ENCODE assay signal across 7 mouse cellular contexts in genomic region chr3:95928261-95928657, GRCm38 (mm10). TPM values are rescaled to one million over a fixed set of nuclear protein-coding genes. Genes with fewer than 3 reads are reported as not detected.
A peak's percentile ranks its signal among the peaks of the same experiment; 100 is the strongest.
DNase-seq lines count a peak whose midpoint lies in the region; ATAC-seq and TF ChIP-seq lines count a peak whose summit lies in the region.

No protein-coding gene starts in this region.

- peak overlapping the region; percentile 58 for H3K9ac ChIP-seq in forebrain, embryonic 12.5 days
- peak overlapping the region; percentile 68; the same call in 1 of the 2 replicates for H3K9ac ChIP-seq in limb, embryonic 12.5 days (replicated peaks)
- peak overlapping the region; percentile 36; the same call in 1 of the 2 replicates for H3K9ac ChIP-seq in stomach, embryonic 14.5 days (replicated peaks; ENCODE audit: low read depth, low read length)

- peak overlapping the region; percentile 59 for H3K4me2 ChIP-seq in forebrain, embryonic 12.5 days
- H3K4me2 ChIP-seq in limb, embryonic 12.5 days: peak overlapping the region; percentile 72
- H3K4me2 ChIP-seq in stomach, embryonic 14.5 days (replicated peaks; ENCODE audit: low read depth, low read length): peak overlapping the region; percentile 56

- H3K4me3 ChIP-seq in spleen, adult 2 months (ENCODE audit: extremely low read depth, insufficient read depth, insufficient read length): peak overlapping the region; percentile 56; the same call in 1 of the 2 replicates
- H3K4me3 ChIP-seq in forebrain, embryonic 12.5 days (replicated peaks): peak overlapping the region; percentile 85
- H3K4me3 ChIP-seq in limb, embryonic 12.5 days (replicated peaks): peak overlapping the region; percentile 95
- H3K4me3 ChIP-seq in stomach, embryonic 14.5 days (ENCODE audit: low read depth, low read length): peak overlapping the region; percentile 74

- H3K9me3 ChIP-seq in forebrain, embryonic 12.5 days: no peaks in the 10 kb centered on the region
- no peaks in the 10 kb centered on the region for H3K9me3 ChIP-seq in limb, embryonic 12.5 days
- no peaks in the 10 kb centered on the region for H3K9me3 ChIP-seq in stomach, embryonic 14.5 days (ENCODE audit: control insufficient read depth, low read depth, low read length)

- ATAC-seq in forebrain, embryonic 12.5 days (ENCODE audit: low FRiP score): no peak
- ATAC-seq in limb, embryonic 12.5 days (ENCODE audit: insufficient number of reproducible peaks, insufficient read depth, low FRiP score, low TSS enrichment, low read depth): no peak
- no peak for ATAC-seq in stomach, embryonic 14.5 days (ENCODE audit: insufficient number of reproducible peaks, insufficient read depth, low FRiP score, low read depth)

- H3K27me3 ChIP-seq in spleen, adult 2 months (ENCODE audit: control insufficient read depth, insufficient read depth, low read length): no peaks in the 10 kb centered on the region
- H3K27me3 ChIP-seq in forebrain, embryonic 12.5 days: no peaks in the 10 kb centered on the region
- H3K27me3 ChIP-seq in limb, embryonic 12.5 days: no peaks in the 10 kb centered on the region
- H3K27me3 ChIP-seq in stomach, embryonic 14.5 days (ENCODE audit: control insufficient read depth, insufficient read depth, low read length): no peaks in the 10 kb centered on the region

- H3K36me3 ChIP-seq in spleen, adult 2 months (ENCODE audit: control insufficient read depth, insufficient read depth, low read length): no peaks in the 10 kb centered on the region
- H3K36me3 ChIP-seq in forebrain, embryonic 12.5 days (replicated peaks): peaks cover 2% of the 10 kb centered on the region; the same call in 1 of the 2 replicates
- peaks cover 9% of the 10 kb centered on the region for H3K36me3 ChIP-seq in limb, embryonic 12.5 days
- H3K36me3 ChIP-seq in stomach, embryonic 14.5 days (ENCODE audit: control insufficient read depth, insufficient read depth, low read length): no peaks in the 10 kb centered on the region

- H3K27ac ChIP-seq in spleen, adult 2 months (ENCODE audit: insufficient read depth, low read length): peak overlapping the region; percentile 4; the same call in 1 of the 2 replicates
- peak overlapping the region; percentile 91 for H3K27ac ChIP-seq in forebrain, embryonic 12.5 days
- H3K27ac ChIP-seq in limb, embryonic 12.5 days: peak overlapping the region; percentile 96
- peak overlapping the region; percentile 93 for H3K27ac ChIP-seq in stomach, embryonic 14.5 days (ENCODE audit: low read length)

- H3K4me1 ChIP-seq in spleen, adult 2 months (ENCODE audit: control insufficient read depth, insufficient read depth, insufficient read length): no peaks in the 10 kb centered on the region
- peaks cover 24% of the 10 kb centered on the region for H3K4me1 ChIP-seq in forebrain, embryonic 12.5 days
- peaks cover 18% of the 10 kb centered on the region for H3K4me1 ChIP-seq in limb, embryonic 12.5 days (replicated peaks)
- H3K4me1 ChIP-seq in stomach, embryonic 14.5 days (ENCODE audit: control insufficient read depth, insufficient read depth, low read length): 0 out of 2 replicates have a peak, but pooled peaks cover 3% of the 10 kb centered on the region

- no peak for TF ChIP-seq POLR2A in spleen, adult 2 months (IDR thresholded peaks at IDR 0.05; ENCODE audit: low read depth, low read length)

- DNase-seq in spleen, adult 2 months (ENCODE audit: low read depth in 1 of 2, low spot score in 2 of 2): no peak
- DNase-seq in spleen, adult 12 weeks (ENCODE audit: low spot score): no peak
- DNase-seq in urinary bladder, postnatal 10 days (ENCODE audit: low spot score): no peak
- no peak for DNase-seq in left cerebral cortex, adult 9 months (ENCODE audit: low spot score in 2 of 2)

- WGBS in spleen, adult 2 months: 41% methylated on average over 6 of the region's 6 CpGs
- WGBS in forebrain, embryonic 12.5 days: 79% methylated on average over 6 of the region's 6 CpGs
- WGBS in limb, embryonic 12.5 days: 70% methylated on average over 6 of the region's 6 CpGs
- 54% methylated on average over 6 of the region's 6 CpGs for WGBS in stomach, embryonic 14.5 days

- no peak for TF ChIP-seq CTCF in spleen, adult 2 months (IDR thresholded peaks at IDR 0.05; ENCODE audit: extremely low read depth, insufficient read depth, insufficient read length, insufficient replicate concordance)

RNA-seq across cellular contexts. Expression of gene Anp32e, which starts 0.8 kb away (rescaled TPM):
- 12.7 and 21.2 TPM in 2 replicates for polyA plus RNA-seq in spleen, adult 2 months (2012; rRNA removed)
- polyA plus RNA-seq in forebrain, embryonic 12.5 days (2016; fragmentation: Nextera tagmentation; extraction: Ambion mirVana): 405 and 446 TPM in 2 replicates
- 304 and 327 TPM in 2 replicates for polyA plus RNA-seq in limb, embryonic 12.5 days (2016; fragmentation: Nextera tagmentation; extraction: Ambion mirVana)
- polyA plus RNA-seq in stomach, embryonic 14.5 days (2014; fragmentation: Nextera tagmentation; extraction: Ambion mirVana): 54.2 and 61.7 TPM in 2 replicates

RNA-seq across cellular contexts. Expression of gene Car14, which starts 23.8 kb away (rescaled TPM):
- polyA plus RNA-seq in spleen, adult 2 months (2012; rRNA removed): 0.50 TPM in 1 of 2 replicates, not detected in the other
- 26.3 and 32.1 TPM in 2 replicates for polyA plus RNA-seq in forebrain, embryonic 12.5 days (2016; fragmentation: Nextera tagmentation; extraction: Ambion mirVana)
- polyA plus RNA-seq in limb, embryonic 12.5 days (2016; fragmentation: Nextera tagmentation; extraction: Ambion mirVana): 74.2 and 78.4 TPM in 2 replicates
- polyA plus RNA-seq in stomach, embryonic 14.5 days (2014; fragmentation: Nextera tagmentation; extraction: Ambion mirVana): 2.9 and 3.3 TPM in 2 replicates

RNA-seq across cellular contexts. Expression of gene Aph1a, which starts 34.5 kb away (rescaled TPM):
- 100 and 174 TPM in 2 replicates for polyA plus RNA-seq in spleen, adult 2 months (2012; rRNA removed)
- 32.2 and 37.5 TPM in 2 replicates for polyA plus RNA-seq in forebrain, embryonic 12.5 days (2016; fragmentation: Nextera tagmentation; extraction: Ambion mirVana)
- 29.0 and 31.5 TPM in 2 replicates for polyA plus RNA-seq in limb, embryonic 12.5 days (2016; fragmentation: Nextera tagmentation; extraction: Ambion mirVana)
- 32.7 and 40.2 TPM in 2 replicates for polyA plus RNA-seq in stomach, embryonic 14.5 days (2014; fragmentation: Nextera tagmentation; extraction: Ambion mirVana)

RNA-seq across cellular contexts. Expression of gene BC028528, which starts 36.5 kb away (rescaled TPM):
- 11.5 and 12.7 TPM in 2 replicates for polyA plus RNA-seq in spleen, adult 2 months (2012; rRNA removed)
- polyA plus RNA-seq in forebrain, embryonic 12.5 days (2016; fragmentation: Nextera tagmentation; extraction: Ambion mirVana): 8.4 and 10.1 TPM in 2 replicates
- polyA plus RNA-seq in limb, embryonic 12.5 days (2016; fragmentation: Nextera tagmentation; extraction: Ambion mirVana): 11.1 and 11.6 TPM in 2 replicates
- 26.7 and 28.0 TPM in 2 replicates for polyA plus RNA-seq in stomach, embryonic 14.5 days (2014; fragmentation: Nextera tagmentation; extraction: Ambion mirVana)

RNA-seq across cellular contexts. Expression of gene Ciart, which starts 46.2 kb away (rescaled TPM):
- 3.3 and 3.8 TPM in 2 replicates for polyA plus RNA-seq in spleen, adult 2 months (2012; rRNA removed)
- 4.1 and 4.9 TPM in 2 replicates for polyA plus RNA-seq in forebrain, embryonic 12.5 days (2016; fragmentation: Nextera tagmentation; extraction: Ambion mirVana)
- 8.5 and 10.2 TPM in 2 replicates for polyA plus RNA-seq in limb, embryonic 12.5 days (2016; fragmentation: Nextera tagmentation; extraction: Ambion mirVana)
- polyA plus RNA-seq in stomach, embryonic 14.5 days (2014; fragmentation: Nextera tagmentation; extraction: Ambion mirVana): 5.3 and 5.6 TPM in 2 replicates

Comparison
In these comparisons a context has a peak if more than half of its experiments do, and no peak if none do; other contexts are left out.
1. H3K27ac ChIP-seq: peak in every context shown above with its lines; median percentile 96 in limb, embryonic 12.5 days; 93 in stomach, embryonic 14.5 days; 91 in forebrain, embryonic 12.5 days; 4 in spleen, adult 2 months.